Mouse (Mus musculus) thymus, postnatal 25 days (tissue): ENCODE results near the gene Scgb2b7.
"Not testable (repeated sequence)": the region's sequence is repeated elsewhere in the genome, so short reads cannot be mapped to it uniquely, and the experiment has no call there.

ENCODE experiments used
- DNase-seq: peaks from one replicate; pipeline ENCODE4 v3.0.0; 2022

The Scgb2b7 gene

DNA sequence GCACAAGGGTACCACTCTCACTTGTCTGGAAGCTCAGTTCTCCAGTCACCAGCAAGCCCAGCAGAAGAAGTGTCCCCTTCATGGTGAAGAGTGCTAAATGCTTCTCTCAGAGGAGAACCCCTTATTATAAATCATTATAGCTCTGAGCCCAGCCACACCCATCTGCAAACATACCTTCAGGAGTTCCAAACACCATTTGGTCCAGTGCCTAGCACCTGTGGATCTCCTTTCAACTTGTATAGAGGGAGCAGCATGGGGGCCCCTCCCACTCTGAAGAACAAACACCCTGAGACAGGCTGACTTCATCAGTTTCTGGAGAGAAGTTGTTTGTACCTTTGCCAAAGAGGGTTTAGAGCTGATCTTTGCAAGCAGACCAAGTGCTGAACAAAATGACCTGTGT lies at the start of gene Scgb2b7:
Gene Scgb2b7, minus strand, starts transcription at position 101 of the 400 bp plus-strand sequence.
- DNase-seq: not testable (repeated sequence)

GRCm38 (mm10) chr7:31712365-31712764 lies 6.8 kb upstream of the Scgb2b7 start, which contains the start of gene Scgb1b7:
Gene Scgb1b7, plus strand, starts transcription at chr7:31712665.
- DNase-seq: not testable (repeated sequence)
